Mouse (Mus musculus): Measurements from ENCODE around the gene Tenm3. TPM values are rescaled to one million over a fixed set of nuclear protein-coding genes. Genes with fewer than 3 reads are reported as not detected.

Tenm3 gene
- polyA plus RNA-seq, 2 experiments: 2.2 to 3.1 TPM

- H3K4me1 ChIP-seq (replicated peaks; ENCODE audit: control insufficient read depth in 2 of 2, insufficient read depth in 2 of 2, low read length in 1 of 2): no peaks in the 10 kb centered on the region
- H3K27ac ChIP-seq: no peak overlapping the region
- no peak overlapping the region for H3K4me3 ChIP-seq (ENCODE audit: insufficient read depth in 1 of 2, low read depth in 2 of 2, low read length in 2 of 2)
- no peaks in the 10 kb centered on the region for H3K36me3 ChIP-seq (replicated peaks; ENCODE audit: control insufficient read depth, insufficient read depth, low read depth)
- H3K27me3 ChIP-seq (ENCODE audit: control insufficient read depth, insufficient read depth, low read length): no peaks in the 10 kb centered on the region
- TF ChIP-seq CTCF (IDR thresholded peaks at IDR 0.05; ENCODE audit: low read depth) (no peak), EP300 (IDR thresholded peaks at IDR 0.05; ENCODE audit: low read depth) (no peak)
- H3K9me3 ChIP-seq (ENCODE audit: control insufficient read depth, low read length): no peaks in the 10 kb centered on the region
- H3K9ac ChIP-seq (replicated peaks): no peak overlapping the region
- 63% methylated on average over 6 of the region's 6 CpGs for WGBS (ENCODE audit: insufficient replicate concordance)
- ATAC-seq (ENCODE audit: insufficient read depth) (no peak), DNase-seq (ENCODE audit: low read depth in 3 of 3, low spot score in 3 of 3) (no peak)
- no peak overlapping the region for H3K4me2 ChIP-seq (ENCODE audit: low read depth)
Observed at GRCm38 (mm10) chr8:48490635-48491165, 353.1 kb downstream of the Tenm3 start.

GRCm38 (mm10) chr8:48489936-48490634 lies 353.7 kb downstream of the Tenm3 start:
- no peaks in the 10 kb centered on the region for H3K4me1 ChIP-seq (replicated peaks; ENCODE audit: control insufficient read depth in 2 of 2, insufficient read depth in 2 of 2, low read length in 1 of 2)
- TF ChIP-seq CTCF (IDR thresholded peaks at IDR 0.05; ENCODE audit: low read depth) (no peak), EP300 (IDR thresholded peaks at IDR 0.05; ENCODE audit: low read depth) (no peak)
- H3K9ac ChIP-seq (replicated peaks): no peak overlapping the region
- no peak for ATAC-seq (ENCODE audit: insufficient read depth)
- DNase-seq (ENCODE audit: low read depth in 3 of 3, low spot score in 3 of 3): no peak
- H3K27ac ChIP-seq: no peak overlapping the region
- H3K36me3 ChIP-seq (replicated peaks; ENCODE audit: control insufficient read depth, insufficient read depth, low read depth): no peaks in the 10 kb centered on the region
- no peak overlapping the region for H3K4me3 ChIP-seq (ENCODE audit: insufficient read depth in 1 of 2, low read depth in 2 of 2, low read length in 2 of 2)
- H3K27me3 ChIP-seq (ENCODE audit: control insufficient read depth, insufficient read depth, low read length): no peaks in the 10 kb centered on the region
- WGBS (ENCODE audit: insufficient replicate concordance): 68% methylated on average over 18 of the region's 18 CpGs
- H3K9me3 ChIP-seq (ENCODE audit: control insufficient read depth, low read length): no peaks in the 10 kb centered on the region
- H3K4me2 ChIP-seq (ENCODE audit: low read depth): no peak overlapping the region

- DNase-seq (ENCODE audit: low read depth in 3 of 3, low spot score in 3 of 3) (no peak), ATAC-seq (ENCODE audit: insufficient read depth) (no peak)
- TF ChIP-seq CTCF (IDR thresholded peaks at IDR 0.05; ENCODE audit: low read depth) (no peak), EP300 (IDR thresholded peaks at IDR 0.05; ENCODE audit: low read depth) (no peak)
- 56% methylated on average over 4 of the region's 4 CpGs for WGBS (ENCODE audit: insufficient replicate concordance)
- no peak overlapping the region for H3K4me3 ChIP-seq (ENCODE audit: insufficient read depth in 1 of 2, low read depth in 2 of 2, low read length in 2 of 2)
- no peaks in the 10 kb centered on the region for H3K4me1 ChIP-seq (replicated peaks; ENCODE audit: control insufficient read depth in 2 of 2, insufficient read depth in 2 of 2, low read length in 1 of 2)
- no peak overlapping the region for H3K4me2 ChIP-seq (ENCODE audit: low read depth)
- H3K27me3 ChIP-seq (ENCODE audit: control insufficient read depth, insufficient read depth, low read length): no peaks in the 10 kb centered on the region
- H3K36me3 ChIP-seq (replicated peaks; ENCODE audit: control insufficient read depth, insufficient read depth, low read depth): no peaks in the 10 kb centered on the region
- H3K27ac ChIP-seq: no peak overlapping the region
- no peaks in the 10 kb centered on the region for H3K9me3 ChIP-seq (ENCODE audit: control insufficient read depth, low read length)
- H3K9ac ChIP-seq (replicated peaks): no peak overlapping the region
Observed at GRCm38 (mm10) chr8:48489417-48489816, 354.3 kb downstream of the Tenm3 start.

- no peak for TF ChIP-seq CTCF (IDR thresholded peaks at IDR 0.05; ENCODE audit: low read depth)
- no peak for TF ChIP-seq EP300 (IDR thresholded peaks at IDR 0.05; ENCODE audit: low read depth)
- H3K4me2 ChIP-seq (ENCODE audit: low read depth): no peak overlapping the region
- no peak overlapping the region for H3K4me3 ChIP-seq (ENCODE audit: insufficient read depth in 1 of 2, low read depth in 2 of 2, low read length in 2 of 2)
- no peaks in the 10 kb centered on the region for H3K9me3 ChIP-seq (ENCODE audit: control insufficient read depth, low read length)
- ATAC-seq (ENCODE audit: insufficient read depth): no peak
- no peak overlapping the region for H3K27ac ChIP-seq
- WGBS (ENCODE audit: insufficient replicate concordance): 62% methylated on average over 7 of the region's 7 CpGs
- no peak for DNase-seq (ENCODE audit: low read depth in 3 of 3, low spot score in 3 of 3)
- no peaks in the 10 kb centered on the region for H3K27me3 ChIP-seq (ENCODE audit: control insufficient read depth, insufficient read depth, low read length)
- H3K9ac ChIP-seq (replicated peaks): no peak overlapping the region
- H3K4me1 ChIP-seq (replicated peaks; ENCODE audit: control insufficient read depth in 2 of 2, insufficient read depth in 2 of 2, low read length in 1 of 2): no peaks in the 10 kb centered on the region
- no peaks in the 10 kb centered on the region for H3K36me3 ChIP-seq (replicated peaks; ENCODE audit: control insufficient read depth, insufficient read depth, low read depth)
Observed at GRCm38 (mm10) chr8:48488809-48489208, 354.9 kb downstream of the Tenm3 start.

- 59% methylated on average over 5 of the region's 5 CpGs for WGBS (ENCODE audit: insufficient replicate concordance)
- no peaks in the 10 kb centered on the region for H3K4me1 ChIP-seq (replicated peaks; ENCODE audit: control insufficient read depth in 2 of 2, insufficient read depth in 2 of 2, low read length in 1 of 2)
- H3K9ac ChIP-seq (replicated peaks): no peak overlapping the region
- DNase-seq (ENCODE audit: low read depth in 3 of 3, low spot score in 3 of 3) (no peak), ATAC-seq (ENCODE audit: insufficient read depth) (no peak)
- TF ChIP-seq EP300 (IDR thresholded peaks at IDR 0.05; ENCODE audit: low read depth) (no peak), CTCF (IDR thresholded peaks at IDR 0.05; ENCODE audit: low read depth) (no peak)
- no peak overlapping the region for H3K4me3 ChIP-seq (ENCODE audit: insufficient read depth in 1 of 2, low read depth in 2 of 2, low read length in 2 of 2)
- H3K27ac ChIP-seq: no peak overlapping the region
- no peaks in the 10 kb centered on the region for H3K36me3 ChIP-seq (replicated peaks; ENCODE audit: control insufficient read depth, insufficient read depth, low read depth)
- no peaks in the 10 kb centered on the region for H3K9me3 ChIP-seq (ENCODE audit: control insufficient read depth, low read length)
- no peak overlapping the region for H3K4me2 ChIP-seq (ENCODE audit: low read depth)
- no peaks in the 10 kb centered on the region for H3K27me3 ChIP-seq (ENCODE audit: control insufficient read depth, insufficient read depth, low read length)
Observed at GRCm38 (mm10) chr8:48484143-48484542, 359.6 kb downstream of the Tenm3 start.
